Mouse (Mus musculus) erythroblast, embryonic 14.5 days (primary cell): ENCODE data around the gene Celf2. TPM values are rescaled to one million over a fixed set of nuclear protein-coding genes. Genes with fewer than 3 reads are reported as not detected.
"Not testable (repeated sequence)": the region's sequence is repeated elsewhere in the genome, so short reads cannot be mapped to it uniquely, and the experiment has no call there.

Experiments used
- H3K27me3 ChIP-seq: 2 replicates; pipeline ENCODE4 v1.6.1; 2012; ENCODE audit warnings: inconsistent platforms; ENCODE audit not compliant: control insufficient read depth
- H3K36me3 ChIP-seq: 2 replicates; pipeline ENCODE4 v1.6.1; 2012; ENCODE audit warnings: mild to moderate bottlenecking, inconsistent platforms; ENCODE audit not compliant: control insufficient read depth
- H3K4me1 ChIP-seq: 2 replicates; pipeline ENCODE4 v1.6.1; 2012; ENCODE audit warnings: inconsistent platforms; ENCODE audit not compliant: control insufficient read depth
- H3K4me3 ChIP-seq: replicated peaks from 2 replicates; pipeline ENCODE3; 2012; ENCODE audit warnings: moderate library complexity, mild to moderate bottlenecking, inconsistent platforms
- H3K9me3 ChIP-seq: 2 replicates; pipeline ENCODE4 v1.6.1; 2012; ENCODE audit warnings: low read length, inconsistent platforms, mixed read lengths; ENCODE audit not compliant: control insufficient read depth
- GATA1 ChIP-seq: IDR thresholded peaks from 2 replicates; pipeline ENCODE4 v1.6.1; 2012; ENCODE audit warnings: low read length, inconsistent platforms, mixed read lengths
- TAL1 ChIP-seq: IDR thresholded peaks from 3 replicates; pipeline ENCODE4 v1.6.1; 2012; ENCODE audit warnings: low read length, inconsistent platforms, mixed read lengths
- polyA plus RNA-seq: library from polyadenylated mRNA; stranded (reverse); fragments of >175 nt; gene quantifications from 2 replicates; pipeline ENCODE4 v1.2.3, GENCODE M21; 2012

Celf2 gene
- polyA plus RNA-seq, 1 experiment: under 0.01 TPM

DNA sequence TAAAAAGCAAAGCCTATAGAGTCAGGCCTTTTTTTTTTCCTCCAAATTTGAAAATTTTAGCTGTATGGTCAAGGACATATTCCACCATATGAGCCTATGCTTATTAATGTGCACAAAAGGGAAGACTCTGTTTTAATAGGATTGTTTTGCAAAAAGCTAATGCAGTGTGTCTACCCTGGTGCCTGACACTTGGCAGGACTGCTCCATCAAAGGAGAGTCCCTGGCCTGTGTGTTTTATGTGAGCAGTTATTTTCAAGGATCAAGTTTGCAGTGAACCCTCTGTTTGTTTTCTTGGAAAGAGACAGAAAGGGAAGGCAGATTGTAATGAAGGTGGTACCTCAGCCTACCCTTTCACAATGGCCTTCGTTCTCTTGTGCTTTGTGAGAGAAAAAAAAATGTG is 200.0 kb downstream of the Celf2 start:
- TF ChIP-seq GATA1 (no peak), TAL1 (no peak)
- no peaks in the 10 kb centered on the region for H3K27me3 ChIP-seq
- H3K36me3 ChIP-seq: no peaks in the 10 kb centered on the region
- H3K4me1 ChIP-seq: no peaks in the 10 kb centered on the region
- H3K9me3 ChIP-seq: no peaks in the 10 kb centered on the region
- H3K4me3 ChIP-seq: no peak overlapping the region

DNA sequence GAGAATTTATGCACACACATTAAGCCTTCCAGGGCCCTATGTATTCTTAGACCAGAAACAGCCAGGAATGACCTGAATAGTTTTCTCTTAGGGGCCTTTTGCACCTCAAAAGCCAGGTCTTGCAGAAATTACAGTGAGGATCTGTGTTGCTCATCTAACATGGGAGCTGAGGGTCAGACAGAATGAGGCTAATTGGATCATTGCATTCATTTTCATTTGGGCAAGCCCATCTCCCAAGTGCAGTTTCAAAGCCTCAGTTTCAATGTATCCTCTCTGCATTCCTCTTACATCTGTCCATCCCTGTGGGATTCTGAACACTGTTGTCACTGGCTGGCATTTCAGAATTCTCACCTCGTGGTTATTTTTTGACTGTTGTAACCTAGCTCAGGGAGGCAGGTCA is 200.6 kb downstream of the Celf2 start:
- H3K36me3 ChIP-seq: no peaks in the 10 kb centered on the region

DNA sequence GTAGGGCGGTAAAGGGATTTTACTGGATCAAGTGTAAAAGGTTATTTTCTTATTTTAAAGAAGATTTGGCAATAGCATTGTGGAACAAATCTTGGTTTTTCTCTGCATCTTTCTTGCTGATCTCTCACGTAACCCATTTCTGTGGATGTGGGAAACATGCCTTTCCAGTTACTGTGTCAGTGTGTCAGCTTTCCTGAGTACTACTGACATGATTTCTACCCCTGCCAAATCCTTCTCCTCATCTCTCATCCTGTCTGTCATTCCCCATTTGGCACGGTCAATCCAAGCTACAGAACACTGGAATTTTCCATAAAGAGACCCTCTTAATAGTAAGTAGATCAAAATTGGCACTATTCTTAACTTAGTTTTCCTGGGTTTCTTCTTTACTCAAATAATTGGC is 221.9 kb downstream of the Celf2 start:
- no peaks in the 10 kb centered on the region for H3K36me3 ChIP-seq
- H3K4me3 ChIP-seq: no peak overlapping the region
- no peaks in the 10 kb centered on the region for H3K4me1 ChIP-seq
- no peaks in the 10 kb centered on the region for H3K9me3 ChIP-seq
- H3K27me3 ChIP-seq: no peaks in the 10 kb centered on the region
- TF ChIP-seq TAL1: no peak
- TF ChIP-seq GATA1: no peak

More for the DNA sequence above, 200.6 kb downstream of the Celf2 start:
- Histone ChIP-seq H3K4me3 (no peak overlapping the region), H3K27me3 (no peaks in the 10 kb centered on the region), H3K9me3 (no peaks in the 10 kb centered on the region), H3K4me1 (no peaks in the 10 kb centered on the region)
- no peak for TF ChIP-seq TAL1
- TF ChIP-seq GATA1: no peak

DNA sequence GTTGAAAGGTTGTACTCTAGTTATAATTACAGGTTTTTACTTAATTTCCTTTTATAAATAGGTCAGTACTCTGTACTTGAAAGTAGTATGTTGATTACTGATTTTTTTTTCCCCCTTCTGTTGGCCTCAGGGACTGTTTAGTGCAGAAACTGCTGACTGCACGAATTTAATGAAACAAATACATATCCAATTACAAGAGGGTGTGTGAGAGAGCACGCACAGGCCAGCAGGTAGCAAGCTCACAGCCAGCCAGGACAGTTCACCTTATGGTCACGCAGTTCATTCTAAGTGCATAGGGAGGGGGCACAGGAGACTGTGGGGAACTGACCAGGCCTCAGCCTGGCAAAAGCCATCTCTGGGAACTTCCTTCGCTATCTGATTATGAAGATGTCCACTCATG is 236.1 kb downstream of the Celf2 start:
- TF ChIP-seq GATA1 (no peak), TAL1 (no peak)
- Histone ChIP-seq H3K9me3 (no peaks in the 10 kb centered on the region), H3K36me3 (no peaks in the 10 kb centered on the region), H3K27me3 (no peaks in the 10 kb centered on the region), H3K4me1 (no peaks in the 10 kb centered on the region), H3K4me3 (no peak overlapping the region)

DNA sequence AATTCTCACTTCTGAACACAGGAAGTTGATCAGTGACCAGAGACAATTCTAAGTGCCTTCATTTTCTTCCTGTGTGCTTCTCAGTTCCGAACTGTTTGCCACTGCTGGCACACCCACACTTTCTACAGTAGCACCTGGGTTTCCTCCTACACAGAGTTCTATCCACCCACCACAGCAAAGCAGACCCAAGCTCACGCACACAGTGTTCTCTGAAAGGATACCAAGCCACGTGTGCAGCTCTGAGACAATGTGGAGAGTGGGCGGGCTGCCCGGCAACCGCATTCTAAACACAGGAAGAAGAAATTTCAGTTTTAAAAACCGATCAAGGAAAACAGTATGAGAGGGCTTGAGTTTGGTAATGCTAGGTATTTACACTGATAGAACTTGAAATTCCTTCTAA is 239.3 kb downstream of the Celf2 start:
- no peaks in the 10 kb centered on the region for H3K36me3 ChIP-seq
- no peak for TF ChIP-seq GATA1
- no peak for TF ChIP-seq TAL1
- no peaks in the 10 kb centered on the region for H3K4me1 ChIP-seq
- no peak overlapping the region for H3K4me3 ChIP-seq
- H3K9me3 ChIP-seq: no peaks in the 10 kb centered on the region
- H3K27me3 ChIP-seq: no peaks in the 10 kb centered on the region

DNA sequence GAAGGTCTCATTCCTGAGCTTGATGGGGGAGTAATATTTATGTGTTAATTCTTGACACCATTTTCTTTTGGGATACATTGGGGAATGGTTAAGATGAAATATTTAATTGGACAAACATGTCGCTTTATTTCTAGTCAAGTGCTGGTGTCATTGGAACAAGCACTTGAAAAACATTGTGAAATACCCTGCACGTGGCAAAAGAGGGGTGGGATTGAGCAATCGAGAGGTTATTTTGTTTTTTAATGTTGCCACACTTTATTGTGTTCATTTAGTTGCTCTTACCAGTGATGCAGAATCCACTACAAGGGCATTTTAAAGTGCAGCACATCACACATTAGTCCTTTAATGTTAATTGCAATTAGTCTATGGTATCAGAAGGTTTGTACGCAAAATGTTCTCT is 242.2 kb downstream of the Celf2 start:
- TF ChIP-seq GATA1 (no peak), TAL1 (no peak)
- no peaks in the 10 kb centered on the region for H3K9me3 ChIP-seq

DNA sequence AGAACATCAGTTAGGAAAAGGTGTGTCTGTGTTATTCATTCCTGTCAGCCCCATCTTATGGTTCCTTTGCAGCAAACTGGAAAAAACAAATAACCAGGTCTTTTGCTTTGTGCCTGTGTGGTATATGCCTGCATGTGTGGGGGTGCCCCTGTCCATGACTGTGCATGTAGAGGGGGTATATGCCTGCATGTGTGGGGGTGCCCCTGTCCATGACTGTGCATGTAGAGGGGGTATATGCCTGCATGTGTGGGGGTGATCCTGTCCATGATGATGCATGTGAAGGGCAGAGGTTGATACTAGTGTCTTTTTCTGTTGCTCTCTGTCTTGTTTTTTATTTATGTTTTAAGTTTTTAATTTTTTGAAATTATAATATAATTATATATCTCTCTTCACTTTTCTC is 246.7 kb downstream of the Celf2 start:
- not testable (repeated sequence) for H3K36me3 ChIP-seq, H3K4me3 ChIP-seq, H3K4me1 ChIP-seq, H3K27me3 ChIP-seq, H3K9me3 ChIP-seq

More for the DNA sequence above, 242.2 kb downstream of the Celf2 start:
- Histone ChIP-seq H3K27me3 (no peaks in the 10 kb centered on the region), H3K4me3 (no peak overlapping the region), H3K4me1 (no peaks in the 10 kb centered on the region), H3K36me3 (no peaks in the 10 kb centered on the region)

DNA sequence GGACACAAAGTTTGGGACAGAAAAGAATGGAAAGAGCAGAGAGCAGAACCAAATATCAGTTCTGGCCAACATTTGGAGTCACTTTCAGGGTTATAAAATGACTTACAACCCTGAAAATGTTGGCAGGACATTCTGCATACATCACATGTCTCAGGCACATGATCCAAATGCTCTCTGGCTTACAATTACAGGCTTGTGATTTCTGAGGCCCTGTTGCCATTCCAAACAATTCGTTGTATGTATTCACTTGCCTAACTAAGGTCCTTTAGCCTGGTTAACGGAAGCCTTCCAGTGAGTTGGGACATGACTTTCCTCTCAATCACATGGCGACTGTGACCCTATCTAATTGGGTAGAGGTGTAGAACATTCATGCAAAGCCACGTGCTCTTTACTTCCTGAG is 249.2 kb downstream of the Celf2 start:
- no peak overlapping the region for H3K4me3 ChIP-seq
- TF ChIP-seq TAL1: no peak
- TF ChIP-seq GATA1: no peak
- no peaks in the 10 kb centered on the region for H3K9me3 ChIP-seq
- no peaks in the 10 kb centered on the region for H3K4me1 ChIP-seq
- no peaks in the 10 kb centered on the region for H3K27me3 ChIP-seq
- no peaks in the 10 kb centered on the region for H3K36me3 ChIP-seq

DNA sequence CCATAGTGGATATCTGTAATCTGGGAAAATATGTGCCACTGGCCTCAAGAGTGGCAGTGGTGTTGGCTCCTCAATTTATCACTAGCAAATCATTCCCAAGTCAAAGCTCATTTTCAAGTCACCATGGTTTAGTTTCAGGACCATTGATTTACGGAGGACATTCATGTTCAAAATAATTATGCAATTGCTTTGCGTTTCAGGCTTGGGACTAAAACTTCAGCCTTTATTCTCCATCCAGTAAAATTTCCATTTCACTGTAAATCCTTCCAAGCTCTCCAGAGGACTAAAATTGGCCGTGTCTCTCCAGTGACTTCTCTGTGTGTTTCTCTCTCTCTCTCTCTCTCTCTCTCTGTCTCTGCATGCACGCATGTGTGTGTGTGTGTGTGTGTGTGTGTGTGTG is 249.7 kb downstream of the Celf2 start:
- H3K9me3 ChIP-seq: no peaks in the 10 kb centered on the region
- no peaks in the 10 kb centered on the region for H3K4me1 ChIP-seq
- TF ChIP-seq GATA1: no peak
- no peak for TF ChIP-seq TAL1
- no peak overlapping the region for H3K4me3 ChIP-seq
- no peaks in the 10 kb centered on the region for H3K36me3 ChIP-seq
- H3K27me3 ChIP-seq: no peaks in the 10 kb centered on the region

DNA sequence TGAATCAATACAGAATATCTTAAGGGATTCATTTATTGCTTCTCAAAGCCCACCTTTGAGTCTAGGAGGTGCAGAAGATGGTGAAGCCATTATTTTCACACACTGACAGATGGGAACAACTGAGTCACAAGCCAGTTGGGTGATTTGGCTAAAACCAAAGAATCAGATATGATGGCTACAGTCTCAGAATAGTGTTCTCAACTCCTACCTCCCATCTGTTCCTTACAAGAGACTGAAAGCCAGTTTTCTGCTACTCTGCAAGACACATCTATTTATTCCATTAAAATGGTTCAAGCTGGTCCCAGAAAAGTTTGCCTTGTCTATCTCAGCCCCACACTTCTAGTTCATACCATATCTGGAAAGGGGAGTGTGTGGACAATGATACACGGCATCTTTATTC is 253.3 kb downstream of the Celf2 start:
- H3K36me3 ChIP-seq: no peaks in the 10 kb centered on the region
- no peaks in the 10 kb centered on the region for H3K4me1 ChIP-seq
- H3K9me3 ChIP-seq: no peaks in the 10 kb centered on the region
- TF ChIP-seq TAL1: no peak
- no peak for TF ChIP-seq GATA1
- no peak overlapping the region for H3K4me3 ChIP-seq
- H3K27me3 ChIP-seq: no peaks in the 10 kb centered on the region
